Mouse (Mus musculus) brain, embryonic 18.5 days (tissue): ENCODE measurements around the gene Amer2.
"Not testable (repeated sequence)": the region's sequence is repeated elsewhere in the genome, so short reads cannot be mapped to it uniquely, and the experiment has no call there.

Experiments
- DNase-seq: peaks from one replicate; pipeline ENCODE4 v3.0.0-alpha.2; 2012; ENCODE audit warnings: low read depth, low spot score

Amer2 gene

GRCm38 (mm10) chr14:60372821-60373309 is at the start of gene Amer2:
Gene Amer2, plus strand, starts transcription at chr14:60373259.
- DNase-seq: no peak

- DNase-seq: not testable (repeated sequence)
Observed at GRCm38 (mm10) chr14:60340001-60340400, 33.1 kb upstream of the Amer2 start.

- DNase-seq: no peak
Observed at GRCm38 (mm10) chr14:60340570-60340969, 32.5 kb upstream of the Amer2 start.

GRCm38 (mm10) chr14:60345326-60345876 is 27.7 kb upstream of the Amer2 start:
- DNase-seq: no peak

- DNase-seq: no peak
Observed at GRCm38 (mm10) chr14:60358347-60358746, 14.7 kb upstream of the Amer2 start.

- no peak for DNase-seq
Observed at GRCm38 (mm10) chr14:60361380-60362212, 11.5 kb upstream of the Amer2 start.

- DNase-seq: no peak
Observed at GRCm38 (mm10) chr14:60366729-60367128, 6.3 kb upstream of the Amer2 start.

GRCm38 (mm10) chr14:60368769-60369666 is 4.0 kb upstream of the Amer2 start:
- no peak for DNase-seq

GRCm38 (mm10) chr14:60369667-60370315 is 3.3 kb upstream of the Amer2 start:
- no peak for DNase-seq

GRCm38 (mm10) chr14:60377107-60377506 is 4.0 kb downstream of the Amer2 start:
- no peak for DNase-seq

GRCm38 (mm10) chr14:60377546-60377945 is 4.5 kb downstream of the Amer2 start:
- no peak for DNase-seq

- peak; percentile 83 for DNase-seq
Observed at GRCm38 (mm10) chr14:60378057-60378565, 5.1 kb downstream of the Amer2 start.

- DNase-seq: no peak
Observed at GRCm38 (mm10) chr14:60378566-60379322, 5.7 kb downstream of the Amer2 start.

GRCm38 (mm10) chr14:60379323-60379957 is 6.4 kb downstream of the Amer2 start:
- no peak for DNase-seq

- no peak for DNase-seq
Observed at GRCm38 (mm10) chr14:60379958-60380330, 6.9 kb downstream of the Amer2 start.

GRCm38 (mm10) chr14:60381671-60382070 is 8.6 kb downstream of the Amer2 start:
- no peak for DNase-seq

- DNase-seq: no peak
Observed at GRCm38 (mm10) chr14:60383816-60384215, 10.8 kb downstream of the Amer2 start.

GRCm38 (mm10) chr14:60384269-60384668 is 11.2 kb downstream of the Amer2 start:
- no peak for DNase-seq

- DNase-seq: no peak
Observed at GRCm38 (mm10) chr14:60385079-60385643, 12.1 kb downstream of the Amer2 start.
